13 mouse cellular contexts compared by ENCODE assay signal in genomic region chr17:57209330-57209729, GRCm38 (mm10). TPM values are rescaled to one million over a fixed set of nuclear protein-coding genes. Genes with fewer than 3 reads are reported as not detected.
A peak's percentile ranks its signal among the peaks of the same experiment; 100 is the strongest.
DNase-seq lines count a peak whose midpoint lies in the region; ATAC-seq and TF ChIP-seq lines count a peak whose summit lies in the region.
"Had no signal": no experiment of that assay in that cellular context is flagged by ENCODE, and none has a peak within 500 bp of the region (broad histone marks: within the 10 kb centered on the region; RNA-seq: fewer than 3 reads in every experiment).

No protein-coding gene starts in this region.

- TF ChIP-seq EP300 in MEL (IDR thresholded peaks at IDR 0.05; ENCODE audit: low read depth in 1 of 2, low read length in 2 of 2), result no peak

- no peak overlapping the region for H3K27ac ChIP-seq in lung, embryonic 14.5 days (ENCODE audit: low read depth)
- no peak overlapping the region for H3K27ac ChIP-seq in MEL (ENCODE audit: control insufficient read depth, low read depth, low read length)
- H3K27ac ChIP-seq: left cerebral cortex, adult 2 months; liver, embryonic 13.5 days had no signal

- no peaks in the 10 kb centered on the region for H3K9me3 ChIP-seq in lung, embryonic 14.5 days (ENCODE audit: low read depth, low read length)
- no peaks in the 10 kb centered on the region for H3K9me3 ChIP-seq in MEL (replicated peaks; ENCODE audit: insufficient read depth, low read length)
- H3K9me3 ChIP-seq: liver, embryonic 13.5 days had no signal

- intact Hi-C loops in heart, postnatal 10 days (cut with DNase I), result no loop called here

- no peaks in the 10 kb centered on the region for H3K79me2 ChIP-seq in MEL (ENCODE audit: control insufficient read depth, insufficient read depth, low read length, poor library complexity)

- H3K4me3 ChIP-seq in lung, embryonic 14.5 days (ENCODE audit: low read depth, low read length), result no peak overlapping the region
- no peak overlapping the region for H3K4me3 ChIP-seq in MEL (ENCODE audit: control insufficient read depth in 1 of 2, insufficient read depth in 1 of 2, low read depth in 2 of 2, low read length in 2 of 2)
- H3K4me3 ChIP-seq: left cerebral cortex, adult 2 months; liver, embryonic 13.5 days had no signal

- no peaks in the 10 kb centered on the region for H3K36me3 ChIP-seq in lung, embryonic 14.5 days (ENCODE audit: insufficient read depth)
- H3K36me3 ChIP-seq in MEL (ENCODE audit: control insufficient read depth in 1 of 2, insufficient read depth in 2 of 2, low read length in 2 of 2), result peaks cover 0 to 6% of the 10 kb centered on the region in 2 experiments; a peak in 2 of 4 replicates

- TF ChIP-seq CTCF in lung, embryonic 14.5 days (IDR thresholded peaks at IDR 0.05; ENCODE audit: low read depth), result peak; percentile 18; the same call in 1 of the 2 replicates
- TF ChIP-seq CTCF in MEL (IDR thresholded peaks at IDR 0.05 in 2 of 3, conservative IDR thresholded peaks at IDR 0.05 in 1 of 3; ENCODE audit: control insufficient read depth in 1 of 3, insufficient read depth in 1 of 3, low read depth in 2 of 3, low read length in 3 of 3, poor library complexity in 1 of 3, severe bottlenecking in 1 of 3), result peak in 2 of 3 experiments; percentile 24 to 60; a peak in 3 of 6 replicates

- WGBS in lung, embryonic 14.5 days, result 58% methylated on average over 4 of the region's 4 CpGs

- H3K9ac ChIP-seq in lung, embryonic 14.5 days, result no peak overlapping the region
- no peak overlapping the region for H3K9ac ChIP-seq in MEL (ENCODE audit: control insufficient read depth, low read depth, low read length, poor library complexity, severe bottlenecking)
- H3K9ac ChIP-seq: liver, embryonic 13.5 days had no signal

- ATAC-seq in lung, embryonic 14.5 days (ENCODE audit: insufficient read depth), result no peak
- peak; percentile 74 for ATAC-seq in megakaryocyte progenitor cell, adult 5-6 weeks (replicated peaks; ENCODE audit: poor library complexity)

- no peak overlapping the region for H3K4me2 ChIP-seq in lung, embryonic 14.5 days
- H3K4me2 ChIP-seq: liver, embryonic 13.5 days had no signal

- no peak for TF ChIP-seq POLR2A in MEL (IDR thresholded peaks at IDR 0.05; ENCODE audit: control insufficient read depth in 1 of 2, insufficient read depth in 1 of 2, low read depth in 1 of 2, low read length in 2 of 2, poor library complexity in 1 of 2)

- TF ChIP-seq RAD21 in MEL (IDR thresholded peaks at IDR 0.05; ENCODE audit: low read depth, low read length), result peak; percentile 52

- no peaks in the 10 kb centered on the region for H3K27me3 ChIP-seq in lung, embryonic 14.5 days (ENCODE audit: insufficient read depth, low read length)
- no peaks in the 10 kb centered on the region for H3K27me3 ChIP-seq in MEL (ENCODE audit: control insufficient read depth in 1 of 2, insufficient read depth in 2 of 2, low read length in 2 of 2)
- H3K27me3 ChIP-seq: liver, embryonic 13.5 days had no signal

- no peak for DNase-seq in lung, embryonic 14.5 days
- no peak for DNase-seq in lung, postnatal 10 days
- no peak for DNase-seq in MEL (ENCODE audit: low read depth, low spot score)
- peak; percentile 60 to 66 for DNase-seq in thymus, postnatal 36 days
- no peak for DNase-seq in layer of hippocampus, postnatal 14 days (ENCODE audit: low spot score in 2 of 2)
- DNase-seq in layer of hippocampus, adult 11-12 months (ENCODE audit: low spot score), result no peak
- DNase-seq in heart, postnatal 10 days, result no peak
- DNase-seq: cerebellum, postnatal 36 days; kidney, postnatal 14 days; liver, embryonic 13.5 days had no signal

- no peaks in the 10 kb centered on the region for H3K4me1 ChIP-seq in lung, embryonic 14.5 days (ENCODE audit: insufficient read depth)
- H3K4me1 ChIP-seq in MEL (ENCODE audit: control insufficient read depth in 1 of 2, insufficient read depth in 2 of 2, low read length in 2 of 2), result peaks cover 0 to 9% of the 10 kb centered on the region in 2 experiments; a peak in 2 of 4 replicates

TF ChIP-seq in MEL, 35 proteins besides CTCF, POLR2A, EP300 and RAD21:
- TF ChIP-seq SMC3 (IDR thresholded peaks at IDR 0.05; ENCODE audit: low read depth, low read length) (peak; percentile 66), NRF1 (IDR thresholded peaks at IDR 0.05; ENCODE audit: insufficient read depth, low read depth, low read length, poor library complexity, severe bottlenecking) (no peak), ZC3H11A (IDR thresholded peaks at IDR 0.05; ENCODE audit: low read depth, low read length) (peak; percentile 46)

RNA-seq across cellular contexts. Expression of gene Tnfsf14, which starts 15.4 kb away (rescaled TPM):
- polyA plus RNA-seq in lung, embryonic 14.5 days (2014; fragmentation: Nextera tagmentation; extraction: Ambion mirVana), result 0.16 and 0.46 TPM in 2 replicates
- total RNA-seq in MEL (2012; rRNA removed), result not detected in 2 replicates
- not detected for polyA plus RNA-seq in MEL (2012; ENCODE audit: insufficient read depth in 1 of 2, insufficient read length in 2 of 2, low read depth in 1 of 2, low replicate concordance in 2 of 2, missing spikeins in 1 of 2)
- total RNA-seq in megakaryocyte progenitor cell, adult 5-6 weeks (2015), result 2.1 and 3.5 TPM in 2 replicates
- total RNA-seq in megakaryocyte progenitor cell, adult 5-6 weeks (2017), result 6.2 and 6.8 TPM in 2 replicates
- not detected for total RNA-seq in layer of hippocampus, postnatal 14 days (2021)
- total RNA-seq in heart, postnatal 10 days (2021), result not detected
- total RNA-seq: left cerebral cortex, adult 2 months had no signal

RNA-seq across cellular contexts. Expression of gene C3, which starts 18.6 kb away (rescaled TPM):
- polyA plus RNA-seq in lung, embryonic 14.5 days (2014; fragmentation: Nextera tagmentation; extraction: Ambion mirVana), result 0.64 and 0.67 TPM in 2 replicates
- 0.35 and 0.59 TPM in 2 replicates for total RNA-seq in MEL (2012; rRNA removed)
- 1 to 10 TPM in 1 of 2 experiments, not detected in 1; 3.2 TPM for polyA plus RNA-seq in MEL (2012; ENCODE audit: insufficient read depth in 1 of 2, insufficient read length in 2 of 2, low read depth in 1 of 2, low replicate concordance in 2 of 2, missing spikeins in 1 of 2)
- 164 and 202 TPM in 2 replicates for total RNA-seq in megakaryocyte progenitor cell, adult 5-6 weeks (2015)
- total RNA-seq in megakaryocyte progenitor cell, adult 5-6 weeks (2017), result 211 and 263 TPM in 2 replicates
- 1 to 10 TPM; 1.6 to 4.2 TPM for total RNA-seq in layer of hippocampus, postnatal 14 days (2021)
- total RNA-seq in heart, postnatal 10 days (2021), result 10 to 100 TPM; 42.3 to 66.3 TPM

RNA-seq across cellular contexts. Expression of gene Gpr108, which starts 38.9 kb away (rescaled TPM):
- polyA plus RNA-seq in lung, embryonic 14.5 days (2014; fragmentation: Nextera tagmentation; extraction: Ambion mirVana), result 30.8 and 33.9 TPM in 2 replicates
- 21.8 and 22.1 TPM in 2 replicates for total RNA-seq in MEL (2012; rRNA removed)
- polyA plus RNA-seq in MEL (2012; ENCODE audit: insufficient read depth in 1 of 2, insufficient read length in 2 of 2, low read depth in 1 of 2, low replicate concordance in 2 of 2, missing spikeins in 1 of 2), result 10 to 100 TPM in 1 of 2 experiments, not detected in 1; 35.9 TPM
- 21.5 and 22.6 TPM in 2 replicates for total RNA-seq in megakaryocyte progenitor cell, adult 5-6 weeks (2015)
- total RNA-seq in megakaryocyte progenitor cell, adult 5-6 weeks (2017), result 22.5 and 24.4 TPM in 2 replicates
- total RNA-seq in layer of hippocampus, postnatal 14 days (2021), result 10 to 100 TPM; 18.0 to 20.5 TPM
- 10 to 100 TPM; 26.5 TPM for total RNA-seq in heart, postnatal 10 days (2021)

RNA-seq across cellular contexts. Expression of gene Trip10, which starts 39.9 kb away (rescaled TPM):
- 39.9 and 40.3 TPM in 2 replicates for polyA plus RNA-seq in lung, embryonic 14.5 days (2014; fragmentation: Nextera tagmentation; extraction: Ambion mirVana)
- 8.9 and 10.9 TPM in 2 replicates for total RNA-seq in MEL (2012; rRNA removed)
- 10 to 100 TPM in 1 of 2 experiments, not detected in 1; 20.8 TPM for polyA plus RNA-seq in MEL (2012; ENCODE audit: insufficient read depth in 1 of 2, insufficient read length in 2 of 2, low read depth in 1 of 2, low replicate concordance in 2 of 2, missing spikeins in 1 of 2)
- 3.5 and 3.6 TPM in 2 replicates for total RNA-seq in megakaryocyte progenitor cell, adult 5-6 weeks (2015)
- 7.9 and 8.5 TPM in 2 replicates for total RNA-seq in megakaryocyte progenitor cell, adult 5-6 weeks (2017)
- 10 to 100 TPM in 1 of 2 experiments, 1 to 10 TPM in 1; 9.1 to 10.3 TPM for total RNA-seq in layer of hippocampus, postnatal 14 days (2021)
- 10 to 100 TPM; 57.8 to 72.1 TPM for total RNA-seq in heart, postnatal 10 days (2021)

RNA-seq across cellular contexts. Expression of gene Cd70, which starts 59.8 kb away (rescaled TPM):
- polyA plus RNA-seq in lung, embryonic 14.5 days (2014; fragmentation: Nextera tagmentation; extraction: Ambion mirVana), result not detected in 2 replicates
- total RNA-seq in MEL (2012; rRNA removed), result not detected in 2 replicates
- not detected for polyA plus RNA-seq in MEL (2012; ENCODE audit: insufficient read depth in 1 of 2, insufficient read length in 2 of 2, low read depth in 1 of 2, low replicate concordance in 2 of 2, missing spikeins in 1 of 2)
- total RNA-seq in megakaryocyte progenitor cell, adult 5-6 weeks (2015), result not detected in 2 replicates
- total RNA-seq in megakaryocyte progenitor cell, adult 5-6 weeks (2017), result not detected in 2 replicates
- total RNA-seq in layer of hippocampus, postnatal 14 days (2021), result under 1 TPM in 1 of 2 experiments, not detected in 1; 0.48 TPM
- total RNA-seq in heart, postnatal 10 days (2021), result not detected
- total RNA-seq: heart, adult 8-10 months had no signal
- polyA plus RNA-seq: liver, embryonic 13.5 days had no signal

Comparison
In these comparisons a context has a peak if more than half of its experiments do, and no peak if none do; other contexts are left out.
1. DNase-seq: peak in thymus, postnatal 36 days (2 of 2); none in lung, embryonic 14.5 days (single experiment), lung, postnatal 10 days (single experiment), MEL (single experiment), layer of hippocampus, postnatal 14 days (0 of 2), layer of hippocampus, adult 11-12 months (single experiment) and heart, postnatal 10 days (0 of 2).
2. RNA of gene C3, which starts 18.6 kb away (total RNA-seq): 164 to 263 TPM in megakaryocyte progenitor cell, adult 5-6 weeks and 42.3 to 66.3 TPM in heart, postnatal 10 days; 1.6 to 4.2 TPM in layer of hippocampus, postnatal 14 days and 0.35 to 0.59 TPM in MEL; every median in the first group is over 4 times any median in the second.